Mouse (Mus musculus) gastrocnemius, adult 18-20 months (tissue): Measurements from ENCODE around the gene Gm10837. TPM values are rescaled to one million over a fixed set of nuclear protein-coding genes. Genes with fewer than 3 reads are reported as not detected.

Experiments
- DNase-seq: peaks from one replicate; pipeline ENCODE4 v3.0.0; 2021; ENCODE audit warnings: low spot score
- total RNA-seq, 2 experiments: library from RNA; stranded (reverse); gene quantifications; 2 replicates each; pipeline ENCODE4 v1.2.3; 2021

Gene Gm10837
- total RNA-seq, 2 experiments from 2014 or later: not detected

DNA sequence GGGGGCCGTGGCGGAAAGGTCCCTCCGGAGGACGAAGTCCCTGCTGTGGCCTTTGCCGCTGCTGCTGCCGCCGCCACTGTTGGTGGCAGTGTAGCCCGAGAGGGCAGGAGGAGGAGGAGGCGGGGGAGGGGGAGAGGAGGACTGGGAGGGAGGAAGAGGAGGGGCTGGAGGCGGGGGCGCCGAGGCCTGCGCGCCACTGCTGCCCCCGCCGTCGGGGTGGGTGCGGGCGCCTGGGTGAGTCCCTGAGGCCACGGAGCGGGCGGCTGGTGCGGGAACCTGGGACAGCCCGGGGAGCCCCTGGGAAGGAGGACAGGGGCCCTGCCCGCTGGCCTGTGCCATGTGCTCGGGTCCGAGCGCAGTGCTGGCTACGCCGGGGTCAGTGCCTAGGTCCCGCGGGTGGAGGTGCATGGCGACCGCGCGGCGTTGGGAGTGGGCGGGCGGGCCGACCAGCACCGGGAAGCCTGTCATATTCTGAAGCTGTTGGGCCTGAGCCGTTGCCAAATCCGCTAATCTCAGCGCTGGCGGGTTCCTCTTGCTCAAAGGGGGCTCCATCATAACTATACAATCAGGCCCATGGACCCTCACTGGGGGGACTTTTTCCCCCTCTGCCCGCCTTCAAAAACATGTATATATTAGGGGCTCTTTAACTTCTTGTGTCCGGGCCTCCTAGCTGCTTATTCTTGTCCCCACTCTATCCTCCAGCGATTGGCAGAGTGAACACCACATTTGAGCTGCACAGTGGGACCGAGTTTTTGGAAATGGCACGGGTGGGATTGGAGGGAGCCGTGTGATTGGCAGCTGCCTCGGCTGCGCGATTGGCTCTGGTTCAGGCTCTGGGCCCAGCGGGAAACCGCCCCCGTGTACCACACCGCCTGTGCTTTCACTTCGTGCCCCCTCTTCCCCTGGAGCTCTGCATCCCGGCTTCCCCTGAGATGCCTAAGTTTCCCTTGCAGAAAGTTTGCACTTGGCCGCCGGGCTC lies 25.3 kb upstream of the Gm10837 start, which contains the start of gene Zic5:
TSS of gene Zic5 (minus strand) at position 915 of the 979 bp plus-strand sequence.
- no peak for DNase-seq

DNA sequence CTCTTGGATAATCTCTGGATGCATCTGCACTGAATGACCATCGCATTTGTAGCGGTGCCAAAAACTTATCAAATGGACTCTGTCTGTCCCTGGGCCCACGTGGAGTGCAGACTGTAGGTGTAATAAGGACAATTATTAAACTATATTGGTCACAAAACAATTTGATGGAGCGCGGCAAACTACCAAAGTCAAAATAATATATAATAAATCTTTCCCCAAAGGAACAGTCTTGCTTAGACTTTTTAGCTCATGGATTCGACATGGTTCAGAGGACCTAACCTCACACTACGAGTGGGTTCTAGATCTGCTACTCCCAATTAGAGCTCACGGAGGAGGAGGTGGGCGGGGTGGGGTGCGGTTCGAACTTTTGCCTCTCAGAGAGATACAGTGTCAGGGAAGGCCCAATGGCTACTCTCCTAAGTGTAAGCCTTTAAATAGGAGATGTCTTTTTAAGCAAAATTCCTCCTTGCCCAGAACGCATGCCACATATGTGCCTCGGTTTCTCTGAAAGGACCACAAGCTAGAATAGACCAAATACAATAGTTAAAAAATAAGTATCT lies 24.4 kb upstream of the Gm10837 start:
- DNase-seq: no peak

DNA sequence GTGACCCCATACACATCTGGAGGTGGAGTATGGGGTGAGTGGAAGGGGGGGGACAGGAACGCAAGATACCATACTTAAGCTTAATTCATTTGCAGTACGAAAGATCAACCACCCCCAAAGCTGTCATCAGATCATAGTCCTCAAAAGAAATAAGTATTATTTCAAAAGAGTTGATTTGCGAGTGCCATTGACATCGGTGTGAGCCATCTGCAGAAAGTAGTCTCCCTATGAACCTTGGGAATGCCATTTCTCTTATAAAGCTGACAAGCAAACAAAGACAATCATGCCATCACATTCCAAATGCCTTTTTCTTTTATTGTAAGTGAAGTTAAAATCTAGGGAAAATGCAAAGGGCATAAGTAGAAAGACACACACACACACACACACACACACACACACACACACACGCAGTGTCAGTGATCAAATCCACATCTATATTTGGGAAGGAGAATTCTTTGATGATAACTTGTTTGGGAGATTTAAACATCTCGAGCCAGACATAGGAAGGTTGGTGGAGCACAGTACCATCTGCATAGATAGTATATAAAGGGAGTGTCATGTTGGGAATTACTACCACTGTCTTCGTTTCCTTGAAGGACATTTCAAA lies 23.5 kb upstream of the Gm10837 start:
- no peak for DNase-seq

DNA sequence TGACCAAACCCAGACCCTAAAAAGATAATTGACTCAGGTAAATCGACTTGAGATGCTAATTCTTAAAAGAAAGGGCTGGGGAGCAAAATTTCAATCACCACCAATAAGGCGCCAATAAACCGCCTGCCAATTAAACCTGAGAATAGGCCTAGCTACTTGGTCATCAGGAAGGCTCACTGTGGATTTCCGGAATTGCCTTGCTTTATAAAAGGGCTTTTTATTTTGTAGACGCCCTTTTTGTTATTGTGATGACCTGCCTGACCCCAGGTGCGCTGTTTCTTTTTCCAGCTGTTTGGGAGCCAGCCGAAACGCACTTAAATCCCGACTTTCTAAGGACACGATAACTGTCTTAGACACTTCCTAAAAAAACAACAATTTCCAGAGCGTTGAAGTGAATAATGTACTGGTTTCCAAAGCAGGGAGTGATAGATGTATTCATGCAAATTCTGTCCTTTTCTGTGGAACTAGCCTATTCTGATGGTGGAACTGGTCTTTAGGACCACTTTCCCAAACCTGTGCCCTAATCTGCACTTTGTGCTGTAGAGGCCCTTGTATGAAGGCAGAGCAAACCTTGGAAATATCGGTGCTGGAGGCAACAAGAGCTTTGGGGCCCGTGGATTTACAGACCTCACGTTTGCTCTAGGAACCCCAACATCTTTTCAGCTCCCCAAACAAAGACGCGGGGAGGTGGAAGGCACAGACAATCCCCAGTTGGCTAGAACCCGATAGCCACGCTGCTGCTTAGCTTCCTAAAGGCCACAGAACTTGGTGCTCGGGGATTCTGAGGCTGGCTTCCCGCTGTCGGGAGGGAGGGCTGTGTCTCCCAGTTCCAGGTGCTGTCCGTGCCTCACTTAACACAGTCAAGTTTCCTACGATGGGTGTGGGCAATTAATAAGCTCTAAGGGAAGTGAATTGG lies 22.2 kb upstream of the Gm10837 start:
- DNase-seq: no peak

GRCm38 (mm10) chr14:122468971-122469755 lies 21.2 kb upstream of the Gm10837 start:
- DNase-seq: no peak

- DNase-seq: no peak
These were observed 18.8 kb upstream of the Gm10837 start for GRCm38 (mm10) chr14:122471449-122472085.

DNA sequence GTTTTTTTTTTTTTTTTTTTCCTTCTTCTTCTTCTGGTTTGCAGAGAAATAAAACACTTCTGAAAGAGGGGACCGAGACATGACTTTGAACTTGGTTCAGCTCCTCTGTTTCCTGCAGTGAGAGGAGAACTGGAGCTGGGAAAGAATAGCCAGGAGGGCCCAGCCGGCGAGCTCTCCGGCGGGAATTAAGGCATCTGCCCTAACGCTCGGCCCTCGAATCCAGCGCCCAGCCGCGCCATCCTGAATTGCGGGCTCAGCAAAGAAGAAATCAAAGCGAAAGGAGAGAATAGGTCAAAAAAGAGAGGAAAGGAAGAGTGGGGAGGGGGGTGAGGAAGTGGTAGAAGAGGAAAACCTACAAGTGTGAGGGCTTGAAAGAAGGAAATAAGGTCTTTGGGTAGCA lies 18.2 kb upstream of the Gm10837 start:
- DNase-seq: no peak

- DNase-seq: no peak
These were observed 17.7 kb upstream of the Gm10837 start for GRCm38 (mm10) chr14:122472647-122473046.

DNA sequence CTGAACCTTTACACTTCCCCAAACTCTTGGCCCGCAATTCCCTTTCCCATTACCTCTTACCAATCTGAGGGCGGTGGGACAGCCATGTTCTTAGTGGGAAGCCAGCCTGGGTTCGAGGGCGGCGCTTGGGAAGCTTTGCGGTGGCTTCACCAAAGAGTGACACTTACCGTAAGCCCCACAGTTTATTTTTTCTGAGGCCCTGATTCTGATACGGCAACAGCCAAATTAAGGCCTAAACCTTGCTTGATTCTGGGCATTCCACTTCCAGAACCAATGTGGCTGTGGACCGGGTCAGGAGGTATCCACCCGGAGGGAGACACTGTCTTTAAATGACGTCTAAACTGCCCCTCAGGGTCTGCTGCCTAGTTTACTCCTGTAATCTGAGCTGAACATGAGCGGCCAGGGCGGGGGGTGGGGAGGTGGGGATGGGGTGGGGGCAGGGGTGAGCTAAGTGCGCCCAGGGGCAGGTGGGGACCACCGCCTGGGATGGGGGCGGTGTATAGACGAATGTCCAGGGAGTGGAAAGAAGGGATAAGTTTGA lies 17.1 kb upstream of the Gm10837 start:
- DNase-seq: no peak

DNA sequence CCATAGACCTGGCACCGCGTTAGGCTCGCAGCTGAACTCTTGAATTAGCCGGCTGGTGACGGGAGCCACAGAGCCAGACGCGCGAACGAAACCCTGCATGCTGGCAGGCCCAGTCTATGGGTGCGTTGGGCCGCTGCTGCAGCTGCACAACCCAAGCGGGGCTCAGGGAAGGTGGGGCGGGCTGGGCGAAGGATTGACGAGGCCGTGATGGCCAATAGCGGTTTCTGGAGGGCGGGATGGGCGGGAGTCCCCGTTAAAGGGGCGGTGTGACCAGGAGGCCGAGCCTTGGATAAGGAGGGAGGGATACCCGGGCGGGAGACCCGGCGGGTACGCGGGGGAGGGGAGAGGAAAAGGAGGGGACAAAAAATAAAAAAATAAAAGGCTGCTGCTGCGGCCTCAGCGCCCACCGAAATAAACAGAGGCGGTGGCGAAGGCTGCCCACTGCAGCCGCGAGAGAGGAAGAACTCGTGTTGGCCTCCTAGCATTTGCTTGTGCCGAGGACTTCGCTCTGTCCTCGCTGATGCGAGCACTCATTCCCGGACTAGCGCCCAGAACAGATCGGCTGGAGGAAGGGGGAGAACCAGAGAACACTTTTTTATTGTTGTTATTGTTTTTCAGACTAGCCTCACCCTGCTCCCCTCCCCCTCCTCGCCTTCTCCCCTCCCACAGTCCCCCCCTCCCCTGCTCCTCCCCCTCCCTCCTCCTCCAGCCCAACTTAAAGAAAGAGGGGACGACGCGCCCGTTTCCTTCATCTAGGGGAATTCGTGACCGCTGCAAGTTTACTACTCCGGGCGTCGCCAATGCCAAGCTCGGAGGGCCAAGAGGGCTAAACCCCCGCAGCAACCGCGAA lies 16.1 kb upstream of the Gm10837 start:
- DNase-seq: no peak

DNA sequence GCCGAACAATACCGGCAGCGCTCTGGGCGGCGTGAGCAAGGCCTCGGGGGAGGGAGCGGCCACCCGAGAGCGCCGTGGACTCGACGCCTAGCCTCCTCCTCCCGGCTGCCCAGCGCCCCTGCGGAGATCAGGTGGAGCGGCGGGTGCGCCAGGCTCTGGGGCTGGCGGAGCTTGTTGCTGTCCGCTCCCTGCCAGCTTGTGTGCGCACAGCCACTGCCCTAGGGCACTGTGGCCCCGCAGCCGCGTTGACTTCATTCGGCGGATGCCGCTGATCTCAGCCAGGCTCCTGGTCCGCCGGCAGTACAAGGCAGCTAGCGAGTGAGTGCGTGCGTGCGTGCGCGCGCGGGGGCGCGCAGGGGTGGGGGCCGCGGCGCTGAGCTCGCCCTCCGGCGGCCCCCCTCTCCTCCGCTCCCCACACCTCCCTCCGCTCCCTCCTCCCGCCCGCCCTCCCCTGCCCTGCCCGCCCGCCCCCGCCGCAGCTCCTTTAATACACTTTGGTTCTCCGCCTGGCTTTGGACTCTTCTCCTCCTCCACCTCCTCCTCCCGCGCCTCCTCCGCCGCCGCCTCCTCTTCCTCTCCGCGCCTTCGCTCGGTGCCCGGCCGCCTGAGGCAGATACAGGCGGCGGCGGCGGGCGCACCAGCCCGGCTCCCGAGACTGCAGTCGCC lies 15.4 kb upstream of the Gm10837 start, which contains the start of gene Zic2:
TSS of gene Zic2 (plus strand) at position 545 of the 666 bp plus-strand sequence.
- no peak for DNase-seq

DNA sequence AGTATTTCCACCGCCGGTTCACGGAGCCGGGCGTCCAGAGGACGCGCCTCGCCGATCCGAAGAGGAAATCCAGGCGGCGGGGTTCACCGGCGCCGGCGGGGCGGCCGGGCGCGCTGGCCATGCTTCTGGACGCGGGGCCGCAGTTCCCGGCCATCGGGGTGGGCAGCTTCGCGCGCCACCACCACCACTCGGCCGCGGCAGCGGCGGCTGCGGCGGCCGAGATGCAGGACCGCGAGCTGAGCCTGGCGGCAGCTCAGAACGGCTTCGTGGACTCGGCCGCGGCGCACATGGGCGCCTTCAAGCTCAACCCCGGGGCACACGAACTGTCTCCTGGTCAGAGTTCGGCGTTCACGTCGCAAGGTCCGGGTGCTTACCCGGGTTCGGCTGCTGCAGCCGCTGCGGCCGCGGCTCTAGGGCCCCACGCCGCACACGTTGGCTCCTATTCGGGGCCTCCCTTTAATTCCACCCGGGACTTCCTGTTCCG lies 14.8 kb upstream of the Gm10837 start:
- DNase-seq: no peak

- DNase-seq: no peak
These were observed 14.2 kb upstream of the Gm10837 start for GRCm38 (mm10) chr14:122476041-122476821.

DNA sequence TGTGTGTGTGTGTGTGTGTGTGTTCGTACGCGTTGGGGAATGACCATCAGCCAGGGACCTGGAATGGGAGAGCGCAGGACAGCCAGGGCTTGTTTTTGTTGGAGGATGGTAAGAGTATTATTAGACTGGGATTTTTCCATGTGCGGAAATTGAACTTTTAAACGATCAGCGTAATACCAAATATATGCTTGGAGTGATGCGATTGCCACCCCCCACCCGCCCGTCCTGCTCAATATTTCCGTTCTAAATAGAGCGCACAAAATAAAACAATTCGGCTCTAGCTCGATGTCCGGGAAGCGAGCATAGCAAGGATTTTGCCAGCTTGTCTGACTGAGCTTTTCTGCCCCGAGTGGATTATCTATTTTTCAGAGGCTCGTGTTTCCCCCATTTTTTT lies 13.6 kb upstream of the Gm10837 start:
- no peak for DNase-seq

- no peak for DNase-seq
These were observed 13.1 kb upstream of the Gm10837 start for GRCm38 (mm10) chr14:122477261-122477671.

GRCm38 (mm10) chr14:122477971-122478573 lies 12.3 kb upstream of the Gm10837 start:
- no peak for DNase-seq

GRCm38 (mm10) chr14:122478574-122479011 lies 11.8 kb upstream of the Gm10837 start:
- DNase-seq: no peak
